Mouse (Mus musculus): ENCODE measurements around the gene Med13l.

DNA sequence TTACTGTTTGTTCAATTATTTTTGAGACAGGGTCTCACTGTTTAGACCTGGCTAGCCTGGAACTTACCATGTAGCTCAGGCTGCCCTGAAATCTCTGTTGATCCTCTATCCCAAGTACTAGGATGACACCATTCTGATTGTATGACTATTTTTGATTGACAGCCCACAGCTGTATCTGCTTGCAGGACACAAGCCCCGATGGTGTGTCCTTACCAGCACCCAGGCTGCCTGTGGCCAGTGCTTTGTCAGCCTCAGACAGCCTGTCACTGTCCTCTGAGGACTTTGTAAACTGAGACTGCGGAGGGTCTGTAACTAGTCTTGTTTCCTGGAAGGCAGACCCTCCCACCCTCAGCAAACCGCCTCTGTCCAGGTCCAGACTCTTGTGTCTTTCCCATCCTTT is 221.7 kb downstream of the Med13l start:
- no peak for TF ChIP-seq CTCF (IDR thresholded peaks at IDR 0.05; ENCODE audit: low read depth)
- TF ChIP-seq EP300 (IDR thresholded peaks at IDR 0.05; ENCODE audit: low read depth): no peak
